Mouse (Mus musculus) ES-Bruce4 (cell line): Measurements from ENCODE around the gene Slc41a3. TPM values are rescaled to one million over a fixed set of nuclear protein-coding genes. Genes with fewer than 3 reads are reported as not detected.

Experiments
- H3K27ac ChIP-seq: 2 replicates; pipeline ENCODE4 v1.5.1; 2012; ENCODE audit warnings: low read length, inconsistent platforms; ENCODE audit not compliant: insufficient read depth
- H3K27me3 ChIP-seq: 2 replicates; pipeline ENCODE4 v1.6.1; 2012; ENCODE audit warnings: mild to moderate bottlenecking, low read length, inconsistent platforms; ENCODE audit not compliant: control insufficient read depth, poor library complexity, insufficient read depth, severe bottlenecking
- H3K36me3 ChIP-seq: 2 replicates; pipeline ENCODE4 v1.6.1; 2012; ENCODE audit warnings: inconsistent platforms, mild to moderate bottlenecking, low read length, moderate library complexity; ENCODE audit not compliant: control insufficient read depth, poor library complexity, insufficient read depth, severe bottlenecking
- H3K4me1 ChIP-seq: one replicate; pipeline ENCODE4 v1.8.1; 2011; ENCODE audit warnings: low read length; ENCODE audit not compliant: control insufficient read depth, insufficient read depth
- H3K4me3 ChIP-seq: 2 replicates; pipeline ENCODE4 v1.5.1; 2011; ENCODE audit warnings: low read depth, mild to moderate bottlenecking, low read length
- H3K9ac ChIP-seq: 2 replicates; pipeline ENCODE4 v1.6.1; 2012; ENCODE audit warnings: low read depth, mild to moderate bottlenecking, inconsistent platforms; ENCODE audit not compliant: poor library complexity, severe bottlenecking
- H3K9me3 ChIP-seq: replicated peaks from 2 replicates; pipeline ENCODE4 v1.6.1; 2012; ENCODE audit warnings: mild to moderate bottlenecking, low read length, inconsistent platforms; ENCODE audit not compliant: control insufficient read depth, poor library complexity, insufficient read depth, severe bottlenecking
- CTCF ChIP-seq: IDR thresholded peaks from one replicate; pipeline ENCODE4 v1.8.1; 2011; ENCODE audit warnings: low read depth, low read length
- EP300 ChIP-seq: IDR thresholded peaks from 2 replicates; pipeline ENCODE4 v1.6.1; 2011; ENCODE audit warnings: low read depth, low read length; ENCODE audit not compliant: insufficient read depth
- POLR2A ChIP-seq: IDR thresholded peaks from one replicate; pipeline ENCODE4 v1.8.1; 2011; ENCODE audit warnings: low read length; ENCODE audit not compliant: insufficient read depth
- polyA plus RNA-seq: library from polyadenylated mRNA; stranded (reverse); fragments of >200 nt; gene quantifications from 2 replicates; pipeline ENCODE4 v1.2.4, GENCODE M21; 2011; ENCODE audit warnings: low read depth; ENCODE audit not compliant: missing spikeins, insufficient read depth, insufficient read length

Slc41a3 gene
- polyA plus RNA-seq, 1 experiment, result 1.8 TPM

- Histone ChIP-seq H3K9me3 (no peaks in the 10 kb centered on the region), H3K9ac (no peak overlapping the region), H3K36me3 (no peaks in the 10 kb centered on the region), H3K4me3 (no peak overlapping the region), H3K27ac (no peak overlapping the region), H3K4me1 (no peaks in the 10 kb centered on the region), H3K27me3 (no peaks in the 10 kb centered on the region)
- TF ChIP-seq POLR2A (no peak), CTCF (peak; percentile 34), EP300 (peak; percentile 90)
Observed at GRCm38 (mm10) chr6:90561234-90561781, 43.2 kb upstream of the Slc41a3 start.

DNA sequence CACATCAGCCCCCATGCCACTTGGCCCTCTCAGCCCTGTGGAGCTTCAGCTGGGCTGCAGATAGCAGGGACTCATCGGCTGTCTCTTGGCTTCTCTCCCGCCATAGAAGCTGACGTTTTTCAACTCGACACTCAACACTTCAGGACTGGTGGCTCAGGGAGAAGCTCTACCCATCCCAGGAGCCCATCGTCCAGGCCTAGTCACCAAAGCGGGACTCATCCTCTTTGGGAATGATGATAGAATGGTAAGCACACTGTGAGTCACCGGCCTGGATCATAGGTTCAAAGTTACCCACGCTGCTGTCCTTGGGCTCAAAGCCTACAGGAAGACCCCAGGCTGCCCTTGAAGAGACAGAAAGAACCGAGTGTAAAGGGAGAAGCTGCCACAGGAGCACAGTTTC, 40.3 kb upstream of the Slc41a3 start:
- TF ChIP-seq EP300 (no peak), POLR2A (no peak), CTCF (no peak)

DNA sequence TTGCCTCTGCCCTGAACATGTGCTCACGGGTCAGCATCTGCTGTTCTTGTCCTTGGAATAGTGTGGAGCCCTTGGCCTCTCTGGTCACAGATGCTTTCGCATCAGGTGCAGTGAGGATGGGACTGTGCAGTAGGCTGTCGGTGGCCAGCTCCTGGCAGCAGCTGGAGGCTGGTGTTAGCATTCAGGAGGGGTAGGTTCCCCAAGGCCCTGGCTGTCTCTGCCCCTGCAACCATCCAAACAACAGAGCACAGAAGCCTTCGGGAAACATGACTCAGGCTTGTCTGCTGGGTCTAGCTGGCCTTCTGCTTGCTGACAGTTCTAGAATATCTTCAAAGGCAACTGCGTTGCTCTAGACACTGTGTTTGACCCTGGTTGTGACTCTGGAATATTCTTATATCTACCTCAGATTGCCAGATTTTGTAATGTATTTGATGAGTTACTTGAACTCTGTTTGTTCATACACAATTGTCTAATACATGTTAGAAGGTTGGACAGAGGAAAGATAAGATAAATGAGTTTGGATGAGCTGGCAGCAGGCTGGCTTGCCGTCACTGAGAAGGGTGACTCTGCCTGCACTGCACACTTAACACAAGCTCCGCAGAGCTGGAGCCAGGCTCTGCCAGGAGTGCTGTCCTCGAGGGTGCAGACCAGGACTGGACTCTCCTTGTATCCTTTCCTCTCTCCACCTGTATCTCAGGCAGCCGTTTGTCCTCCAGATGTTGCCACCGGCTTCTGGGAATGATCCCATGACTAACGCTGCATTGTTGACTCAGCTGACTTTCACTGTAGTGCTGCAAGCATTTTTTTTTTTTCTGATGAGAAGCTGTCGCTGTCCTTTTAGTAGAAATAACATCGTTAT, 38.9 kb upstream of the Slc41a3 start:
- H3K27me3 ChIP-seq, result no peaks in the 10 kb centered on the region
- H3K4me1 ChIP-seq, result no peaks in the 10 kb centered on the region
- H3K9ac ChIP-seq, result no peak overlapping the region
- H3K27ac ChIP-seq, result no peak overlapping the region
- no peaks in the 10 kb centered on the region for H3K36me3 ChIP-seq
- no peak overlapping the region for H3K4me3 ChIP-seq
- H3K9me3 ChIP-seq, result no peaks in the 10 kb centered on the region
- TF ChIP-seq POLR2A (no peak), EP300 (no peak), CTCF (no peak)

More for the DNA sequence above, 40.3 kb upstream of the Slc41a3 start:
- Histone ChIP-seq H3K9ac (no peak overlapping the region), H3K9me3 (no peaks in the 10 kb centered on the region), H3K36me3 (no peaks in the 10 kb centered on the region), H3K4me3 (no peak overlapping the region), H3K4me1 (no peaks in the 10 kb centered on the region), H3K27ac (no peak overlapping the region), H3K27me3 (no peaks in the 10 kb centered on the region)

DNA sequence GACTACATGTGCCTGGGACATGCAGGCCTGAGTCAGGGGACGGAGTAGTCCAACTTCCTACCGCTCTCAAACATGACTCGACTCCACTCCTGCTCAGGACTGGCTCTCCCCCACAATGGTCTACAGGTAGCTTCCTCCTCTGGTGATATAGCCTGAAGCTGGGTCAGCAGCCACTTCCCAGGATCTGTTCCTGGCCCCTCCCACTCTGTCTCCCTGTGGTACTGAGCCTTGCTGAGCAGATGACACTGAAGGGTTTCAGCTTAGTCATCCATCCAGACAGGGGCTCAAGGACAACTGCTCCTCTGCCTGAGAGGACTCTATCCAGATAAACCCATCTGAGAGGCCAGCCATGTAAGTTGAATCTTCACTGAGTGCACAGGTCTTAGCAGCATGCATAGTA, 37.0 kb upstream of the Slc41a3 start:
- Histone ChIP-seq H3K27ac (no peak overlapping the region), H3K9me3 (no peaks in the 10 kb centered on the region), H3K9ac (no peak overlapping the region), H3K4me3 (no peak overlapping the region), H3K27me3 (no peaks in the 10 kb centered on the region), H3K4me1 (no peaks in the 10 kb centered on the region), H3K36me3 (no peaks in the 10 kb centered on the region)
- TF ChIP-seq CTCF, result no peak
- TF ChIP-seq EP300, result no peak
- TF ChIP-seq POLR2A, result no peak

DNA sequence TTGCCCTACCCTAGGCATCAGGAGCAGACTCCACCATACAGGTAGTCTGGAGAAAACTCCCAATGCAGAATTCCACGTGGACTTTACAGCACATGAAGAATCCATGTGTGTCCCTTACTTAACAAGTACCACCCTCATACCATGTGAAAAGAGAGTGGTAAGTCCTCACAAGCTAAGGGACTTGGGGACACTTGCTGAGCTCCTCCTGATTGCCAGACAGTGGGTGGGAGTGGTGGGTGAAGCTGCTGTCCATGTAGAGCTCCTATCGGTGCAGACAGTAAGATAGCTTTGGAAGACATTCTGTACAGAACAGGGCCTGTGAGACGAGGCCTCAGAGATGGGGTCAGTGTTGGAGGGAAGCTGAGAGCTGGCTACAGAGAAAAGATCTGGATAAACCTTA, 36.6 kb upstream of the Slc41a3 start:
- no peak overlapping the region for H3K4me3 ChIP-seq
- H3K4me1 ChIP-seq, result no peaks in the 10 kb centered on the region
- H3K27me3 ChIP-seq, result no peaks in the 10 kb centered on the region
- no peak overlapping the region for H3K9ac ChIP-seq
- TF ChIP-seq EP300 (no peak), POLR2A (no peak), CTCF (no peak)
- no peak overlapping the region for H3K27ac ChIP-seq
- H3K9me3 ChIP-seq, result no peaks in the 10 kb centered on the region
- no peaks in the 10 kb centered on the region for H3K36me3 ChIP-seq

DNA sequence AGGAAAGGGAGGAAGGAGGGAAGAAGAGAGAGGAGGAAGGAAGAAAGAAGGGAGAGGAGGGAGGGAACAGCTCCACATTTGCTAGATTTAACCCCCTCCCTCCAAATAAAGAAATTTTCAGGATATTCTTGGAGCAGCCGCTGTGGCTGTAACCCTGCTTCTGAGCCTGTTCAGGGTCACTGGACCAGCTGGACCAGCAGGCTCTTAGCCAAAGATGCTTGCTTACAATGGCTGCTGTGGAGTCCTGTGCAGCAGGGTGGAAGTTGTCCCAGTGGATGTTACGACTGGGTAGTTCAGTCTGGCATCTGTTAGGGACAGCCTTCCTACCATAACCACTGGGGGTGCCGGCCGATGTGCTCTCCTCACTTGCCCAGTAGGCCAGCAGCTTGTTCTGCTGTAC, 35.8 kb upstream of the Slc41a3 start:
- Histone ChIP-seq H3K27me3 (no peaks in the 10 kb centered on the region), H3K9ac (no peak overlapping the region), H3K27ac (no peak overlapping the region), H3K4me1 (no peaks in the 10 kb centered on the region), H3K36me3 (no peaks in the 10 kb centered on the region), H3K9me3 (no peaks in the 10 kb centered on the region), H3K4me3 (no peak overlapping the region)
- TF ChIP-seq CTCF (no peak), POLR2A (no peak), EP300 (no peak)
